Mouse (Mus musculus) heart, embryonic 14.5 days (tissue): ENCODE results near the gene Sparc. TPM values are rescaled to one million over a fixed set of nuclear protein-coding genes. Genes with fewer than 3 reads are reported as not detected.

Source experiments
- ATAC-seq: fragments of 200-750 bp; cut with Nextera tagmentation; 2 replicates; pipeline ENCODE4 v1.8.0; 2017; ENCODE audit warnings: low read depth, moderate TSS enrichment; ENCODE audit not compliant: insufficient number of reproducible peaks, insufficient read depth, low FRiP score
- H3K27ac ChIP-seq, 2 experiments: fragments of 200-500 bp in 1 of 2; fragments of 300-500 bp in 1 of 2; sonication (generic) in 1 of 2; replicated peaks in 1 of 2; 2 replicates each; pipeline ENCODE4 v1.5.1; 2012 to 2014; ENCODE audit warnings: low read depth in 2 of 2, low read length in 2 of 2, control low read depth in 1 of 2, mild to moderate bottlenecking in 1 of 2, mixed read lengths in 1 of 2; ENCODE audit not compliant: control insufficient read depth in 1 of 2, insufficient read depth in 1 of 2
- H3K27me3 ChIP-seq: fragments of 300-500 bp; sonication (generic); 2 replicates; pipeline ENCODE4 v1.6.1; 2014; ENCODE audit warnings: mild to moderate bottlenecking, low read length, control low read depth; ENCODE audit not compliant: control insufficient read depth, insufficient read depth
- H3K36me3 ChIP-seq: fragments of 300-500 bp; sonication (generic); 2 replicates; pipeline ENCODE4 v1.6.1; 2014; ENCODE audit warnings: mild to moderate bottlenecking, control low read depth, low read length, mixed read lengths; ENCODE audit not compliant: control insufficient read depth, insufficient read depth
- H3K4me1 ChIP-seq, 2 experiments: fragments of 200-500 bp in 1 of 2; fragments of 300-500 bp in 1 of 2; sonication (generic) in 1 of 2; 2 replicates each; pipeline ENCODE4 v1.6.1; 2012 to 2014; ENCODE audit warnings: low read length in 2 of 2, control low read depth in 1 of 2, mixed read lengths in 1 of 2; ENCODE audit not compliant: control insufficient read depth in 2 of 2, insufficient read depth in 2 of 2
- H3K4me2 ChIP-seq: fragments of 300-500 bp; sonication (generic); 2 replicates; pipeline ENCODE4 v1.6.1; 2014; ENCODE audit warnings: mild to moderate bottlenecking, low read length
- H3K4me3 ChIP-seq, 2 experiments: fragments of 200-500 bp in 1 of 2; fragments of 300-500 bp in 1 of 2; sonication (generic) in 1 of 2; 2 replicates each; pipeline ENCODE4 v1.5.1; 2012 to 2014; ENCODE audit warnings: low read length in 2 of 2, mild to moderate bottlenecking in 2 of 2, control low read depth in 1 of 2, low read depth in 1 of 2, moderate library complexity in 1 of 2; ENCODE audit not compliant: control insufficient read depth in 1 of 2, insufficient read depth in 1 of 2
- H3K9ac ChIP-seq: fragments of 300-500 bp; sonication (generic); 2 replicates; pipeline ENCODE4 v1.6.1; 2014; ENCODE audit warnings: mild to moderate bottlenecking, low read length
- H3K9me3 ChIP-seq: fragments of 300-500 bp; sonication (generic); 2 replicates; pipeline ENCODE4 v1.6.1; 2016; ENCODE audit warnings: low read length, control low read depth; ENCODE audit not compliant: control insufficient read depth
- WGBS: fragments of 180-500 bp; shearing (Covaris S2); extraction: QIAGEN DNeasy Blood & Tissue Kit; methylation state at CpG from one replicate; pipeline ENCODE4 v1.1.7; 2014; 5-methylcytosine and 5-hydroxymethylcytosine counted together
- polyA plus RNA-seq: library from polyadenylated mRNA; unstranded; fragments of >200 nt; fragmentation: Nextera tagmentation; extraction: Ambion mirVana; gene quantifications from 2 replicates; pipeline ENCODE4 v1.2.1, GENCODE M21; 2014

Sparc gene
- polyA plus RNA-seq, 1 experiment from 2014 or later = 1,849 TPM

GRCm38 (mm10) chr11:55404659-55405457 is 18.1 kb downstream of the Sparc start:
- no peaks in the 10 kb centered on the region for H3K9me3 ChIP-seq
- H3K9ac ChIP-seq = no peak overlapping the region
- no peak overlapping the region for H3K4me2 ChIP-seq
- 83% methylated on average over 9 of the region's 9 CpGs for WGBS
- H3K4me3 ChIP-seq = no peak overlapping the region
- peaks cover 98% of the 10 kb centered on the region for H3K36me3 ChIP-seq
- peak overlapping the region; percentile 64 to 73 for H3K27ac ChIP-seq
- H3K27me3 ChIP-seq = no peaks in the 10 kb centered on the region
- H3K4me1 ChIP-seq = peaks cover 0 to 4% of the 10 kb centered on the region in 2 experiments; a peak in 2 of 4 replicates
- ATAC-seq = no peak

GRCm38 (mm10) chr11:55400863-55401262 is 22.1 kb downstream of the Sparc start:
- Histone ChIP-seq H3K27ac (no peak overlapping the region), H3K4me3 (no peak overlapping the region), H3K4me2 (no peak overlapping the region), H3K27me3 (no peaks in the 10 kb centered on the region), H3K36me3 (peaks cover 93% of the 10 kb centered on the region), H3K4me1 (peaks cover 3 to 13% of the 10 kb centered on the region in 2 experiments; a peak in 3 of 4 replicates), H3K9ac (no peak overlapping the region), H3K9me3 (no peaks in the 10 kb centered on the region)
- WGBS = 98% methylated on average over 2 of the region's 2 CpGs
- ATAC-seq = no peak

- no peak overlapping the region for H3K27ac ChIP-seq
- H3K4me3 ChIP-seq = no peak overlapping the region
- H3K36me3 ChIP-seq = peaks cover 90% of the 10 kb centered on the region
- H3K27me3 ChIP-seq = no peaks in the 10 kb centered on the region
- no peak overlapping the region for H3K9ac ChIP-seq
- H3K9me3 ChIP-seq = no peaks in the 10 kb centered on the region
- H3K4me1 ChIP-seq = peaks cover 3 to 13% of the 10 kb centered on the region in 2 experiments; a peak in 3 of 4 replicates
- H3K4me2 ChIP-seq = no peak overlapping the region
- 89% methylated on average over 8 of the region's 8 CpGs for WGBS
- no peak for ATAC-seq
Measured at GRCm38 (mm10) chr11:55398371-55398770, 24.6 kb downstream of the Sparc start.

GRCm38 (mm10) chr11:55397441-55397840 is 25.5 kb downstream of the Sparc start:
- H3K9ac ChIP-seq = no peak overlapping the region
- peak overlapping the region; percentile 5 to 53; a peak in 3 of 4 replicates for H3K27ac ChIP-seq
- H3K4me2 ChIP-seq = no peak overlapping the region
- peaks cover 3 to 13% of the 10 kb centered on the region in 2 experiments; a peak in 3 of 4 replicates for H3K4me1 ChIP-seq
- H3K4me3 ChIP-seq = no peak overlapping the region
- H3K27me3 ChIP-seq = no peaks in the 10 kb centered on the region
- peaks cover 81% of the 10 kb centered on the region for H3K36me3 ChIP-seq
- no peaks in the 10 kb centered on the region for H3K9me3 ChIP-seq
- 74% methylated on average over 9 of the region's 9 CpGs for WGBS
- ATAC-seq = no peak

GRCm38 (mm10) chr11:55397036-55397435 is 25.9 kb downstream of the Sparc start:
- Histone ChIP-seq H3K9me3 (no peaks in the 10 kb centered on the region), H3K27me3 (no peaks in the 10 kb centered on the region), H3K4me2 (no peak overlapping the region), H3K27ac (peak overlapping the region; percentile 5 to 53; a peak in 3 of 4 replicates), H3K4me1 (peaks cover 3 to 13% of the 10 kb centered on the region in 2 experiments; a peak in 3 of 4 replicates), H3K4me3 (no peak overlapping the region), H3K36me3 (peaks cover 77% of the 10 kb centered on the region), H3K9ac (no peak overlapping the region)
- no peak for ATAC-seq
- 42% methylated on average over 2 of the region's 2 CpGs for WGBS

- H3K9me3 ChIP-seq = no peaks in the 10 kb centered on the region
- H3K27ac ChIP-seq = no peak overlapping the region
- H3K9ac ChIP-seq = no peak overlapping the region
- H3K4me2 ChIP-seq = no peak overlapping the region
- H3K27me3 ChIP-seq = no peaks in the 10 kb centered on the region
- no peak for ATAC-seq
- WGBS = 74% methylated on average over 7 of the region's 7 CpGs
- peaks cover 60% of the 10 kb centered on the region for H3K36me3 ChIP-seq
- peaks cover 3 to 16% of the 10 kb centered on the region in 2 experiments; a peak in 3 of 4 replicates for H3K4me1 ChIP-seq
- no peak overlapping the region for H3K4me3 ChIP-seq
Measured at GRCm38 (mm10) chr11:55395073-55395642, 27.8 kb downstream of the Sparc start.

GRCm38 (mm10) chr11:55394592-55394991 is 28.4 kb downstream of the Sparc start:
- Histone ChIP-seq H3K4me2 (no peak overlapping the region), H3K9ac (no peak overlapping the region), H3K27ac (no peak overlapping the region), H3K27me3 (no peaks in the 10 kb centered on the region), H3K36me3 (peaks cover 55% of the 10 kb centered on the region), H3K9me3 (no peaks in the 10 kb centered on the region), H3K4me3 (no peak overlapping the region), H3K4me1 (peaks cover 3 to 17% of the 10 kb centered on the region in 2 experiments; a peak in 3 of 4 replicates)
- no peak for ATAC-seq
- 74% methylated on average over 6 of the region's 6 CpGs for whole genome bisulfite sequencing
